Mouse (Mus musculus) frontal cortex, postnatal 10 days (tissue): ENCODE results near the gene Tbc1d8.

Source experiments
- DNase-seq, 2 experiments: peaks; one replicate each; pipeline ENCODE4 v3.0.0; 2022; ENCODE audit warnings: low spot score in 2 of 2, mixed read lengths in 1 of 2

Tbc1d8 gene

DNA sequence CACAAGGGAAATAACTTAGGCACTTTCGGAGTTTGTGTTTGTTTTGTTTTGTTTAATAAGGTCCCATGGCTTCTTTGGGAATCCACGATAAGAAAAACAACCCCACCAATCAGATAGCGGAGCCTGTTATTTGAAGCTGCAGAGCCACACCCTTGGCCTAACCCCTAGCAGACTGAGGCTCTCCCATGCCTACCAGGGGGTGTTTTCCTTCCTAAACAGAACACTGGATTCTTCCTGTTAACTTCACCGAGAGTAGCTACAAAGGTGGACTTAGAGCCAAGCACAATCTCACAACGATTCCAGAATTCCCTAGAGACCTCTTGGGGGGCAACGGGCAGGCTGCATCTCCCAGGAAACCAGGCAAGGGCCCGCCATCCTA is 116.1 kb downstream of the Tbc1d8 start:
- no peak for DNase-seq

GRCm38 (mm10) chr1:39361754-39362514 is 116.6 kb downstream of the Tbc1d8 start:
- no peak for DNase-seq

DNA sequence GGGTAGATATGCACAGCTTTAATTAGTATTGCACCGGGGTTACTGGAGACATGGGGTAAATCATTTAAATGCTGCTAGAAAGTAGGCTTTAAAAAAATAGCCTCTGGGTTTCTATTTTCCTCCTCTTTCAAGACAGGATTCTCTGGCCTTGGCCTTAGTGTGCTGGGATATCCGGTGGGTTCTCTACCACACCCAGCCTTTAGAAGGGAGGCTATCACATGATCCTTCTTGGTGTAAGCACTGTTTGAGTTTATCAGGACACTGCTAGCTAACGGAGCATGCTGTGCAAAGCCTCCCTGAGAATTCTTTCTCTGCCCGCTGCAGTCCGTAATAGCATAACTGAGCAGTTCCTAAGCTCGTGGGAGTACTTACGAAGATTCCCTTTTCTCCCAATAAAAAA is 129.1 kb downstream of the Tbc1d8 start:
- DNase-seq = no peak

- DNase-seq = no peak
These were observed 129.6 kb downstream of the Tbc1d8 start for GRCm38 (mm10) chr1:39349001-39349400.

DNA sequence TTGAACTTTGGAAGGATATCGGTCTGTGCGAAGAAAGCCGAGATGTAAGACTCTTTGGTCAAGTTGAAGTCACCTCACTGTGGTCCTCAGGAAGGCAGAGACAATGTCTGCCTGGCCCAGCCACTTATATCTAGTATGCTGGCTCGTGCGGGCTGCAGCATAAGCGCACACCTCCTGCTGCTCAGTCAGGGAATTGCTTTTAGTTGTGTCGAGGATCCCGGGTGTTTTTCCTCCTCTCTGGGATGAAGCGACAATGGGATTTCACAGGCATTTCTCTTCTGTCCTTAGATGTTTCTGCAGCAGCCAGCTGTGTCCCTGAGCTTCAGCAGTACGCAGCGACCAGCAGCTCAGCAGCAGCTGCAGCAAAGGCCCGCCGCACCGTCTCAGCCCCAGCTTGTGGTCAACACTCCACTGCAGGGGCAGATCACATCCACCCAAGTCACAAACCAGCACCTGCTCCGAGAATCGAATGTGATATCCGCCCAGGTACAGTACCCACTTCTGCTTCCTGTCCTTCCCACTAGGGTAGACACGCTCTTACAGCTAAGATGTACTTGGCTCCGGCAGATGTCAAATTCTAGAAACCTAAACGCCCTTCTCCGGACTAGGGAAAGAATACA is 133.5 kb downstream of the Tbc1d8 start:
- no peak for DNase-seq

DNA sequence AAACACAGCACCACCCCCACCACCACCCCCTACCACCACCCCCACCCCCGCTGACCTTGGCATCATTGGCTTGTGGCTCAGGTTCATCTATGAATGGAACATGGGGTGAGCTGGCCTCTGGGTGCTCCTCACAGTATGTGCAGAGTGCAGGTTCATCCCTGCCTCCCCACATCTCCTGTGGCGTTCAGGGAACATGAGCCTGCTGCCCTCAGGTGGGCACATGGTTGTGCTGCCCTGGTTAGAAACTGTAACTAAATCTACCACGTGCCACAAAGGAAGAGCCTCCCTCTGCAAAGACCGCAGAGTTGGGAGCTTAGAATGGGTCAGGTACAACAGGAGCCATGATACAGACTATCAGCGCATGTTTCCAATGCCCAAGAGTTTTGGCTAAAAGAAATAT is 135.3 kb downstream of the Tbc1d8 start:
- no peak for DNase-seq

GRCm38 (mm10) chr1:39341807-39342206 is 136.7 kb downstream of the Tbc1d8 start:
- no peak for DNase-seq

GRCm38 (mm10) chr1:39340647-39341046 is 137.9 kb downstream of the Tbc1d8 start:
- no peak for DNase-seq

- no peak for DNase-seq
These were observed 138.4 kb downstream of the Tbc1d8 start for GRCm38 (mm10) chr1:39340156-39340555.

- no peak for DNase-seq
These were observed 139.1 kb downstream of the Tbc1d8 start for GRCm38 (mm10) chr1:39339455-39339854.

- no peak for DNase-seq
These were observed 139.7 kb downstream of the Tbc1d8 start for GRCm38 (mm10) chr1:39338831-39339230.

DNA sequence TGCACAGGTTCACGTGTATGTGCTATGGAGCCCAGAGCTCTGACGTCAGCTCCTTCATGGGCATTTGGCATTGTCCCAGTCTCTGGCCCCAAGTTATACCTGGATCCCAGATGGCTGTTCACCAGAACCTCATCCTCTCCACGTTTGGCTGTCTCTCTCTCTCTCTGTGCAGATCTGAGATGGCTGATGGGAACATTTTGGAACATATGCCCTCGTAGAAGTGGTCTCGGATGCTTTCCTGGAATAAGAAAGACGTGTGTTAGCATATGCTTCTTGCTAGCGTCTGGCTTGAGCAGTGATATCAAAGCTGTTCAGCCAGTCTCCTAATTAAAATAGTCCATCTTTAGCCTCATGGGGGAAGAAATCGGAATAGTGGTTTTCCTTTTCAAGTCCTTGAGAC is 141.8 kb downstream of the Tbc1d8 start:
- DNase-seq = no peak

DNA sequence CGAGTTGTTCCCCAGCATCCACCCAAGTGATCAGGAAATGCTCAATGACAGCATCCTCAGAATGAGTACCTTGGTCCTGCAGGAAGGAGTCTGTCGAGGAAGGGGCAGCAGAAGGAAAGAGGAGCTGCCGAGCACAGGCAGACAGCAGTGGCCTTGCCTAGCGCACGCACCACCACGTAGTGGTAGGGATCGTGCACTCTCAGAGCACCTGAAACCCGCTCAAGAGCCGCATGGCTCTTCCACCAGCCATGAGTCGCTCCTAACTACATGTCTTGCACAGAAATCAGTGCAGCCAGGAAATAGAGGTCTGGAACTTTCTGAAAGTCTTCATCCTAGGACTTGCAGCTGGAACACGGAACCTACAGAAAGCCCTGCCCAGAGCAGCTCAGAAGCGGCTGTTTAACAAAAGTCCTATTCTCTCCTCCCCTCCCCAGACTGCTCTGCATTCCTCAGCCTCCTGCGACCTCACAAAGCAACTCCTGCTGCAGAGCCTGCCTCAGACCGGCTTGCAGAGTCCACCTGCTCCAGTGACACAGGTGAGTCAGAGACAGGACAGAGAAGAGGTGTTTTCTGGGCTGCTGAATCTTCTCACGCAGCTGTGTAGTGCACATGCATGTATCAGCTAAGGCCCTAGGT is 142.9 kb downstream of the Tbc1d8 start:
- no peak for DNase-seq

- DNase-seq = no peak
These were observed 146.1 kb downstream of the Tbc1d8 start for GRCm38 (mm10) chr1:39332456-39332855.

DNA sequence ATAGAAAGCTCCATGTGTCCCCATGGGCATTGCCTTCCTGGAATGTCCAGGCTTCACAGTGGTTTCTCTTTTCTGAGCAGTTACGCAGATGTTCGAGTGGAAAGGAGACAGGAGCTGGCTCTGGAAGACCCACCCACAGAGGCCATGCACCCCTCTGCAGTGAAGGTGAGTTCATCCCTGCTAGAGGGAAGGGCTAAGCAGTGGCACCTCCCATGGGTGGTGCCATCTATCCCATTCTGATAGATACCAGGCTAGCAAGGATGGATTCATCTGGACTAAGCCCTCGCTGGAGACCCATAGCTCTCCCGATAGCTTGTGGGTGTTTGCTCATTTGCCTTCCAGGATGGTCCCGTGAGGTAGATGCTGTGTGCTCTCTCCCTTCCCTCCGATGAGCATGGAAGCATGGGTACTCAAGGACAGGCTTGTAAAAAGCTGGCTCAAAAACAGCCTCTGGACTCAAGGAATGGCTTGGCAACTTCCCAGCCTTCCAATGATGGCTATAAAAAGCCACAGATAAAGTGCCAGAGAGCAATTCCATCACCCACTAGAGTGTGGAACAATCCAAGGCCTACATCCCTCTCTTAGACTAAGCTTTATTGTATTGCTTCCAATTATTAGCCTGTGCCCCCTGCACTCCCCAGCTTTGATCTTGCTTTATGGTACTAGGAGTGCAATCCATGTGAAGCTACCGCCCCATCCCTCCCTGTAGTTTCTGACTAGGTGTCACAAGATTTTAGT is 147.5 kb downstream of the Tbc1d8 start:
- no peak for DNase-seq

DNA sequence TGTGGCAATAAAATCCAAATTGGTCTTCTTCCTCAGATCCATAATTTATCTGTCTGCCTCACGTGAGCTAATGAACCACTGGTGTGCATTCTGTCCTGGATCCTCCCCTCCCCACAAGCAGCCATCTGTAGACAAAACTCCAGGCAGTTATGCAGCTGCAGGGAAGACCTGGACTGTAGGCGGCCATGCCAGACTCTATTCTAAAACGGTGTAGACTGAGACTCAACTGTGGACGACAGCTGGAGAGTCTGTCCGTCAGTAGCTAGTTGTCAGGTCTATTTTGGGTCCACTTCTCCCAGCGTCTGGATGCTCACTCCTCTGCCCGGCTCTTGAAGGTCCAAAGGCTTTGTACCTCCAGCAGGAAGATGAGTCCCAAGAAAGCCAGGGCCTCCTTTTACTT is 151.0 kb downstream of the Tbc1d8 start:
- DNase-seq = no peak

DNA sequence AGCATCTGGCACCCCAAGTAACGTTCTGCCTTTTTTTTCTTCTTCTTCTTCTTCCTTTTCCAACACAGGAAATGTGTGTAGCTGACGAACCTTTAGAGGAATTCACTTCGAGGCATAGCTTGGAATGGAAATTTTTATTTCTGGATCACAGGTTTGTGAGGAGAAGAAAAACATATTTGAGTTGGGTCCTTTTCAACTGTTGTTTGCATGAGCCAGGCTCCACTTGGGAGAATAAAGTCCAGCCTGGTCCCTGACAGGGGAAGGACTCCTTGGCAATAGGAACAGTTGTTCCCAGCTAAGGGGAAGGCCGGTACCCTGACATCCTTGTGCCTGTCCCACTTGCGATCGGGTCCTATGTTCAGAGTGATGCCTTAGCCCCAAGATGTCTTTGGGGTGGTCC is 153.3 kb downstream of the Tbc1d8 start:
- DNase-seq = no peak

- no peak for DNase-seq
These were observed 156.6 kb downstream of the Tbc1d8 start for GRCm38 (mm10) chr1:39321954-39322353.
